Mouse (Mus musculus): ENCODE results near the gene Nmnat2.

Nmnat2 gene

DNA sequence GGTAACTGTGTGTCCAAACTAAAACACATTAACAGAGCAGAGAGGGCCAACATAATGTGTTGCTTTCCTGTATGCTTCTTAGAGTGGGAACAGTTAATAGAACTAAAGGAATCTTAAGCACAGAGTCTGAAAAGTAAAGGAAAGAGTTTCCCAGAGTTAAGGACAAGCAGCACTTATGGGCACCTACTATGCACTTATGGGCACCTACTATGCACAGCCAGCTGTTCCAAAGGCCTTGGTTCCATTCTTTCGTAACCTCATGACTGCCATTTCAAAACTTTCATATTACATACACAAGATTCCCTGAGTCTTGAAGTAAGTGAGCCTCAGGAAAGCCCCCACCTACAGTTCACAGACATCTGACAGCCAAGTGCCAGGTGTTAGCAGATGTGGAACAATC is 64.3 kb downstream of the Nmnat2 start:
- DNase-seq (ENCODE audit: low read depth) = no peak

DNA sequence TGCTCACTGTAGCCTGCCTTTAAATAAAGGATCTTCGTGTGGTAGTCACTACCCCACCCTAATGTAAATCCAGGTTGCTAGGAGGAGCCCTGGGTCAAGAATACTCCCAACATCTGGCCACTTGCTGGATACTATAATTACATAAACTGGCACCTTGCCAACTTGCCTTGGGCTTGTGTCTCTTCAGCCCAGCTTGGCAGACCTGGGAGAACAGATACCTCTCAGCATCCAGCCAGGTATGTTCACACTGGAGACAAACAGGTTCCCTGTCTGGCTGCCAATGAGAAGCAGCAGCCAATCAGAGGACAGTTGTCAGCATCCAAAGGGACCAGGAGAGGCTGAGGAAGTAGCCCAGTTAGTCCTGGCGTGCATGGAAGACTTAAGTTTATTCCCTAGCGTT is 64.8 kb downstream of the Nmnat2 start:
- no peak for DNase-seq (ENCODE audit: low read depth)

DNA sequence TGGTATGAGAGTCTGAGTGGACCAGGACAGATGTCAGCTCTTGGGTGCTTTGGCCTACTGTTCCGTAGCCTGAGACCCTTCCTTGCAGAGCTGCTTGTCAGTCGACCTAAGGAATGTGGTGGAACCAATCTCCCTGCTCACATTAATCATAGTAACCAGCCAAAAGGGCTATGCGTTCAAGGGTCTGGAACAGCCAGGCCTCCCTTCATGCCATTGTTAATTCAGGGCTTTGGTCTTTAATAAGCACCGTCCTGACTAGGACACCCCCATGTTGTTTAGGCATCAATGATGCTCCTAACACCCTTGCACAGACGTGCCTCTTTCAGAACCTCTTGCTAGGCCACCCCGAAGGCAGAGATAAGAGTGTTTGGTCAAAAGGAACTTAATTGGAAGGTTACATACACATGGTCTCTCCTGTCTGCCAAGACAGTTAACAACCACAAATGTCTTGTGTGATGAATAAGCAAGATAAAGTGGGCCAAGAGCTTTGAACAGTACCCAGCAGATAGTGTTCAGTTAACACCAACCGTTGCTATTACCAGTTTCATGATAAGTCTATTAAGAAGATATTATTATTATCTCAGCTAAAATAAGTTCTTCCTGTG is 66.3 kb downstream of the Nmnat2 start:
- no peak for DNase-seq (ENCODE audit: low read depth)

DNA sequence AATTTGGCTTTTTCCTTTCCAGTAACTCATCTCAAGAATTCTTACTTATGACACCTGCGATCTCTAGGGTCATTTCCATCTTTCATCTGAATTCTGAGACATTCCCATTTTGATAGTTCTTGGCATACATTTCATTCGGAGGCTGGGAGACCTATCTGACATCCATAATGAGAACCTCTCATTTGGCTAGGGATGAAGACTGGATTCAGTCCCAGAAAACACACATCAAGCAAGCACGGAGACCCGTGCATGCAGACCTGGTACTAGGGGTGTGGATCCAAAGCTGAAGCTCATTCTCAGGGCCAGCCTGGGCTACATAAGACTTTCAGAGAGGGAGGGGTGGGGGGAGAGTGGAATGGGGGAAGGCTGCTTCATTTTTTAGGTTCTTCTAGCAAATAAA is 68.2 kb downstream of the Nmnat2 start:
- no peak for DNase-seq (ENCODE audit: low read depth)

DNA sequence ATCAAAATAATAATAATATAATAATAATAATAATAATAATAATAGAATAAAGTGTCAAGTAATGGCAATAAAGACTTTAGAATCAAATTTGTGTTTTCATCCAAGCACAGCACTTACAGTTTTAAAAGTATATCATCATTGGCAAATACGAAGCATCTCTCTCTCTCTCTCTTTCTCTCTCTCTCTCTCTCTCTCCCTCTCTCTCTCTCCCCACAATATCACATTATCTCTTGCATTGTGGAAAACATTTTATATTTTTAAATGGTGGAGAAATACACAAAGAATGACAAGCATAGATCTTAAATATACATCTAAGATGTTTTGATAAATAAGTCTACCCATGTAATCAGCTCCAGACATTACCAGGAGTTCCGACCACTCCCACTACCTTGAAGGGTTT is 69.1 kb downstream of the Nmnat2 start:
- no peak for DNase-seq (ENCODE audit: low read depth)

DNA sequence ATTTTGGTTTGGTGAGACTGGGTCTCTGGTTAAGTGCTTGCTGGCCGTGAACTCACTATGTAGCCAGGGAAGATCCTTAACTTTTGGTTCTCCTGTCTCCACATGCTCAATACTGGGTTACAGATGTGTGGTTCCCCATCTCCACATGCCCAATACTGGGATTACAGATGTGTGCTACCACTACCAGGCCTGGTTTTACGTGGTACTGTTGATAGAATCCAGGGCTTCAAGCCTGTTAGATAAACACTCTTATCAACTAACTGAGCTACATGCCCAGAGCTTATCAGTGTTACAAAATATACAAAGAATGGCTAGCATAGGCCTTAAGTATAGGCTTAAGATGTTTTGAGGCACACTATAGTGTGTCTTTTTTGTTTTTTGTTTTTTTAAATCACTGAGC is 69.7 kb downstream of the Nmnat2 start:
- DNase-seq (ENCODE audit: low read depth) = no peak

DNA sequence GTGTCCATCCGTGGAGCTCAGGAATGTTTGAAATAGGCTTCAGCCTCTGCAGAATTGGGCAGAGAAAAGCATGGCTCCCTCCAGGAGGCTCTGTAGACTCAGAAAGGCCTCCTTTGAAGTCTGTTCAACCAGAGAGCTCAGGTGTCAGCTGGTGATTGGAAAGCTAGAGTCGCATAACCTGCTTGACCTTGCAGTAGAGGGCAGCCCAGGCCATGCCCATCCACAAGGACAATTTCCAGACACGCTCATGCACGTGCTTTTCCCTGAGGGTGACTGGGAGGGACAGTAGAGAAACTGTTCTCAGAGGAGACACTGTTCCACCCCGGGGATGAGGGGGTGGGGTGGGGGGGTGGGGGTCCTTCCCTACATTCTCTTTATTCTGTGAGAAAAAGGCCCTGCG is 76.6 kb downstream of the Nmnat2 start:
- no peak for DNase-seq (ENCODE audit: low read depth)

DNA sequence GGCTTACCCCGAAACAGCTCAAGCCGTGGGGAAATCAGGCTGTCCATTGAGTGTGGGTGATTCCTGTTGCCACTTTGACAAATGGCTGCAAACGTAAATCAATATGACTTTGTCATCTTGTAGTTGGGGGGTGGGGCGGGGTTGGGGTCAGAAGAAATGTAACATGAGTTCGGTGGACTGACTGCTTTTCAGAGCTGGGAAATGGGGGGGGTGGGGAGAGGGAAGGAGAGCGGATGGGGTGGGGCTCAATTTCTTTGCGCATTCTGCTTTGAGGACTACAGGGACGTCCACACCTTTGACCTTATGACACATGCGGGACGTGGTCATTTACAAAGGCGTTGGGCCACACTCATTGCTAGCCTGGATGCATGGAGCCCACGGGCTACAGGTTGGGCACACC is 77.2 kb downstream of the Nmnat2 start:
- no peak for DNase-seq (ENCODE audit: low read depth)

DNA sequence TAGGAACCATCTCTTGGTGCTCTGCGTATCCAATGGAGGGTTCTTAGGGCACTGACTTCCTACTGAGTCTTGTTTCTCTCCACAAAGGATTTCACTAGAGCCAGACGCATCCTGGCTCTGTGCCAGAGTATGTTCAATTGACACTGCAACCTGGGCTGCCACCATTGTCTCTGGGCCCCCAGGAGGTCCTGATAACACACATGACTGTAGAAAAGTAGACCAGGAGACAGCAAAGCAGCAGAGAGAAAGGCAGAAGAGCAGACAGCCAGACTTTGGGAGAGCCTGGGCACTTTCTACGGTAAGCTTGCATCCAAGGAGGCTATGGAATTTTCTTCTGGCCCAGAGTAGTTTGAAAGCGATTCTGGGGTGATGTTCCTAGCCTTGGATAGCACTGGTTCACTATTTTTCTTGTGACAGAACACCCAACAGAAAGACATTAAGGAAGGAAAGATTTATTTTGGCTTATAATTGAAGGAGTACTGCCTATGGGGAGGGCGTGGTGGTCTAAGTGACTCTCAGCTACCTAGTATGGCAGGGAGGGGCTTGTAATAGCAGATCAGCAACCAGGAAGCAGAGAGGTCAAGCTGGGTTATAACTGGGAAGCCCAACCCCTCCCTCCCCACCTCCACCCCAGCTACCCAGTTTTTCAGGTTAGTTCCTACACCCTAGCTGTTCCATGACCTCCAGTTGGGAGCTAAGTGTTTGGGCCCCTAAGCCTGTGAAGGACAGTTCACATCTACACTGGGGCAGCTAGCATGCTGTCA is 78.5 kb downstream of the Nmnat2 start:
- DNase-seq (ENCODE audit: low read depth) = no peak

DNA sequence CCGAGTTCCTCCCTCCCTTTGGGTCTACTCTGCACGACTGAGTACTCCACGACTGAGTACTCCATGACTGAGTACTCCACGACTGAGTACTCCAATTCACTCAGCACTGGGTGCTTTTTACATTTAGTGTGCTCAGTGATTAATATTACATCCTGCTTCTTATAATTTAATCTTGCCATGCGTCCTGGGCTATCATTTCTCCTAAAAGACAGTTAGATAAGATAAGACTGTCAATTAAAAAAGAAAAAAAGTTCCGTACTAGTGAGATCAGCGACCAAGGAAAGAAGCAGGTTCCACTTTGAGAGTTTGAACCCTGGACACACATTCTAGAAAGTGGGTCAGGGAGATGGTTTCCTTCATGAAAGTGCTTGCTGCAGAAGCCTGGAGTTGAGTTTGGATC is 79.3 kb downstream of the Nmnat2 start:
- DNase-seq (ENCODE audit: low read depth) = no peak

DNA sequence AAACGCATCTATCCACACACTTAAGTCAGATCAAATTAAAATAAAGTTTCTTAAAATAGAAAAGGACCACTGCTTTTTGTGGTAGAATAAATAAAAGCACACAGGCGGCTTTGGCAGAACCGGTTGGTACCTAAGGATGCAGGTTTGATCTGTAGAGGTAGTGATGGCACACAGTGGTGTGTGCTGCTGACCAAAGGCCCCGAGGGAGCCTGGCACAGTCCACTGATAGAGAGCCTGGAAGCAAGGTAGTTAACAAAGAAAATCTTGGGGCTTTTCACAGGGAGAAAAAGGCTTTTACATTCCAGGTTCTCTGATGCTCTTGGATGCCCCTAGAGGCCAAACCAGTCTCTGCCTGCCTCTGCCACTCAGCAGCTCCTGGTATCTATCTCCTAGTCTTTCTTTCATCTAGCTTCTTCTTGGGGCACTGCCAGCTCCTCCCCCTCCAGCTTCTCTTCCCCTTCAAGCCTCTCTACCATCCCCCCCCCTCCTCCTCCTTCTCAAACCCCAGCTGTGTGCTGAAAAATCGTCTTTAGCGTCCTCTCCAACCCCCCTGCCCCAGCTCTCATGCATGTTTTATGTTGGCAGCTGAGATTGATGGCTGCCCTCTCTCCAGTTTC is 80.6 kb downstream of the Nmnat2 start:
- peak; percentile 23 for DNase-seq (ENCODE audit: low read depth)

DNA sequence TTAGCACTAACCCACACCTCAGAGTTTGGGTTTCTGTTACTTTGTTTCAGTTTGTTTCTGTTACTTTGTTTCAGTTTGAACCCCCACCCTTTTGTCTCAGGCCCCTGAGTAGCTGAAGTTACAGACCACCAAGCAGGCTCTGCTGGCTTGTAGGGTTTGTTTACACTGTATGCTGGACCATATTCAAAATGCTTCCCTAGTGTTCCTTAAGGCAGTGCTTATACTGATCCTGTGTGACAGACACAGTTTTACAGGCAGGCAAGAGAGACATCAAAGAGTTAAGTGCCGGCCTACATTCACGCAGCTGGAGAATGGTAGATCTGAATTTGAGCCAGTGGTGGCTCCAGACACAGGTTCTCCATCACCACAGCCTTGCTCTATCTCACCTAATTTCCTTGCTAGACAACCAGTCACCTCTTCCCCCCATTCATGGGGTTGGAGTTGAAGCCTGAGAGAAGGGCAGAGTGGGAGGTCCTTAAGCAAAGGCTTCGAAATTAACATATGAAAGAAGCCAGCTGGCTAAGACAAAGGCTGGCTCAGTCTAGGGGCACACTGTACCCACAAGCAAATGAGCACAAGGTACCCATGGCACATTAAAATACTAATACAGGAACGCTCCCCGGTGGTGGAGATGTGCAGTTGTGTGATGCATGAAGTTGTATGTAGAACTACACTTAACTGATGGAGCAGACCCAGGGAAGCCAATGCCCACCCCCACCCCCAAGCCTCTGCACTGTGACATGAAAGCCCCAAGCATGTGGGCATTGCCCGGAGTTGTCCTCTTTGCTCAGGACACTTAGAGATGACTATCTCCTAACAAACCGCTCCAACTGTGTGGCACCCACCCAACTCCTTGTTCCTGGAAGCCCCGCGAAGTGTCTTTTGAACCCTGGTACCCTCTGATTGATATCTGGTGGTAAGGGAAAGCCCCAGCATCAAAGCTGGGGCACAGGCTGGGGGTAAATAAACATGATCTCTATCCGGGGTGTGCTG is 82.9 kb downstream of the Nmnat2 start:
- no peak for DNase-seq (ENCODE audit: low read depth)

DNA sequence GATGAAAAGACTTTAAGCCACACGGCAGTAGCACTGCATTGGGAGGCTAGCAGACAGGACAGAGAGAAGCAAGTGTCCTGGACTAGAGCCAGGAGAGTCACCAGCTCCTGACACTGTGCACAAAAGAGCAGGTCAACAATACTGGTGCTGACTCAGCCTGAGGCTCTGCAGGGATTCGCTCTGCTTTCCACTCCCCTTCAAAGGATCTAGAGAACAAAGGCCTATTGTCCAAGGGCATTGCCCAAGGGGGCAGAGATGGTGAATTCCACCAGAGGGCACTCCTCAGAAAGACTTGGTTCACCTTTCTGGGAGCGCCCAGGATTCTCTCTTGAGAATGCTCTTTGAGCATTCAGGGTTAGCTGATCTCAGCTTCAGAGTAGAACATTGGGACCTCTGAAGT is 85.3 kb downstream of the Nmnat2 start:
- DNase-seq (ENCODE audit: low read depth) = no peak

DNA sequence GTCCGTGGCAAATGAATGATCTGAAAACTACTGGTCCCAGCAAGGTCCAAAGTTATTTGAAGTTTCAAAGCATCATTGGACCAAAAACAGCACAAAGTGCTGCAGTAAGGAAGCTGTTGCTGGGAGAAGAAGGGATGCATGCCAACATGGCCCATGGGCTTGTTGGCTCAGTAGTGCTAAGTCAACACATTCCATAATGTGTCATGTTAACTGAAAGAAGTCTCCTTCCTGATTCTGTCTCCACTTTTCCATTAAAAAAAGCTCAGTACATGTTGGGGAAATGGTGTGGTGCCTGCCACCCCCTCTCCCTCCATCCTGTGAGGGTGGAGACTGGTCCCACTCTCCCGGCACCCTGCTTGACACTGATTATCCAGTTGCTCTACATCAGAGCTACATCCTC is 86.3 kb downstream of the Nmnat2 start:
- DNase-seq (ENCODE audit: low read depth) = no peak

DNA sequence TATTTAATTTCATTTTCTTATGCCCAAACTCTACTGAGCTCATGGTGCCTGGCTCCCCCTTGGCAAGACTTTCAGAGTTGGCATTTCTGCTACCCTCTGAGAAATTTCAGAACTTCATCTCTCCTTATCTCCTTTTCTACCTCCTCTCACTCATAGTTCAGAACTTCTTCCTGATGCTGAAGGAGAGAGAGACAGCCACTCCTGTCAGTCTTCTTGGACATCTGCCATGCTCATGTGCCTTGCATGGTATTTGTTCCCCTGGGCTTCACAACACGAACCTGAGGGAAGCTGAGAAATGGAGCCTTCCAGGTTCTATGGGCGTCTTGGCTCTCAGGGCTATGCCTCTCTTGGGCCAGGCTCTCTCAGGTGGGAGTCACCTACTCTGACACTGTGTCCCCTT is 87.5 kb downstream of the Nmnat2 start:
- DNase-seq (ENCODE audit: low read depth) = no peak

DNA sequence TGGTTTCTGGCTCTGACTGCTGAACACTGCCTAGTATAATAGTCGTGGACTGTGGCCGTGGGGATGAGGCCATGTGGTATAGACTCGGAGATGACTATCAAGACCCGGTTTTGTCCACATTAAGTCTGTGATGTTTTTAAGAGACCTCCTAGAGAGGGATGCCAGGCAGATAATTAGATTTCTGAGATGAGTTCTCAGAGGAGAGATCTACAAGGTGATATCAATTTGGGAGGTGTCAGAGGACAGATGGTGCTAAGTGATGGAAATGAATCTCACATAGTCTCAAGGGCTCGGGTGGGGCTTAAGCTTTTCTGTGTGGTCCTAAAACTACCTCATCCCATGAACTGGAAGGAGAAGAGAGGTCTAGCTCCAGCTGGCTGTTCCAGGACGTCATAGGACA is 88.5 kb downstream of the Nmnat2 start:
- DNase-seq (ENCODE audit: low read depth) = no peak

DNA sequence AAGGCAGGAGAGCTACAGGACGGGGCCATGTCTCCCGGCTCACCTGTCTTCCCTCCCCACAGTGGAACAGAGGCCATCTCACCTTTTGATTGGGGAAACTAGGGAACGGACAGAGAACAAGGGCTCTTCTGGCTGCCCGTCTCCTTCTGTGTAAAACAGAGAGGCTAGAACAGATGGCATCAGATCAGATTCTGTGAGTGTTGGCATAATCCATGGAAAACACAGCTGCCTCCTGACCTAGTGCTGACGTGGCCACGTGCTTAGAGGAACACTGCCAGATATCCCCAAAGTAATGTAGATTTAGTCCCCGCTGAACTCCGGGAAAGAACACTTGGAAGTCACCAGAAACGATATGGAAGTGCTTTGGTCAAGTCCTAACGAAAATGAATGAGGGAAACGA is 90.6 kb downstream of the Nmnat2 start:
- DNase-seq (ENCODE audit: low read depth) = no peak

DNA sequence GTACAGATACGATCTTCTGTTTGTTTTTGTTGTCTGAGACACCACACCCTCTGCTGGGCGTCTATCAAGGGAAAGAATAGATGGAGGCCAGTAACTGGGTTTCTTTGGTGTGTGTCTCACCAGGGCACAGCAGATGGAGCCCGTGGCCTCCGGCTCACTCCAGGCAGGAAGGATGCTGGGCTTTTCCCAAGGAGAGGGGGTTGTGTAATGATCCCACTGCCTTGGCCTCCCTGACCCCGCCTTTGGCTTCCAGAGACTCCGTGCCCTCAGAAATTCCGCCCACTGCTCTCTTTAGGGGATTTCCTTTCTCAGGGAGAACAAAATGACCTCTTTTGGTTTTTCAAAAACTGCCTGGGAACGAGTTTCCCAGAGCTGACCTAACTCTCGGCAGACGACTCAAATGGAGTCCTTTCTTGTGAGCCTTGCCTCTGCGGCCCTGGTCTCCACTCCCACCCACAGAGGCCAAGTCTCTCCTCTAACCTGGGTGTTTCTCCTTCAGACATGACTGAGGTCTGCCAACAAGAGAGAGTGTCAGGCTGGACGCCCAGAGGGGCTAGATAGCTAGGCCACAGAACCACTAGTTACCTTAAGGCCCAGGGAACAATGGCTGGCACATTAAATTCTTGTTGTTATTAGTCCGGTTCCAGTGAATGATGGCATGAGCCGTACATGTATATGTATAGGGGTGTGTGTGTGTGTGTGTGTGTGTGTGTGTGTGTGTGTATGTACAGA is 93.5 kb downstream of the Nmnat2 start:
- DNase-seq (ENCODE audit: low read depth) = no peak

DNA sequence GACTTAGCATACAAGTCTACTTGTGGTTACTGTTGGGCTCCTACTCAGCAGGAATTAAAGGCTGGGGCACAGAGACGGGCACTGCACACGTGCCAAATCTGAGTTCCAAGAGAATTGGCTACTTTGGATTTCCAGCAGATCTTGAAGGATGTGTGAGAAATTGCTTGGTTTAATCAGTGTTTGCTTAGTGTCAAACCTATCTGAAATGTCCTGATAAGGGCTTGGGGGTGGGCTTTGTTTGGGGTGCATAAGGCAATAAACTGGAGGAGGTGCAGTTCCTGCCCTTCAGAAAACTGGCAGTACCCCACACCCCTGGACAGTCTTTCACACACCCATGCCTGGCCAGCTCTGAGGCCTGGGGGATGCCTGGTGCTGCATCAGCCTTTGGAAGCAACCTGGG is 94.7 kb downstream of the Nmnat2 start:
- DNase-seq (ENCODE audit: low read depth) = no peak

DNA sequence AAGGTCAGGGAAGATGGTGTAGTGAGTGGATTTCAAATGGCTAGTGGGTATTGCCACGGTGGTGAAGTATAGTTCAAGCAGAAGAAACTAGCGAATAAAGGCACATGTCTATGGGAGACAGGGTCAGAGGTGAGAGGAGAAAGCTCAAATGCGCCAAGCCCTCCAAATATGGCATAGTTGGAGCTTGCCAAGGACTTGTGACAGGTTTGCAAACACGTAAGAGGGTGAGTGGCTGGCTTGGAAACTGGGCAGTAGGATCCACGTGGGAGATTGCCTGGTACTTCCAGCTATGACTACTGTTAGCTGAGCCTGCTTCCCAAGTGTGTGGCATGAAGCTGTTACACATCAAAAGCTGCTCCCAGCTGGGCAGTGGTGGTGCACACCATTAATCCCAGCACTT is 96.7 kb downstream of the Nmnat2 start:
- no peak for DNase-seq (ENCODE audit: low read depth)

DNA sequence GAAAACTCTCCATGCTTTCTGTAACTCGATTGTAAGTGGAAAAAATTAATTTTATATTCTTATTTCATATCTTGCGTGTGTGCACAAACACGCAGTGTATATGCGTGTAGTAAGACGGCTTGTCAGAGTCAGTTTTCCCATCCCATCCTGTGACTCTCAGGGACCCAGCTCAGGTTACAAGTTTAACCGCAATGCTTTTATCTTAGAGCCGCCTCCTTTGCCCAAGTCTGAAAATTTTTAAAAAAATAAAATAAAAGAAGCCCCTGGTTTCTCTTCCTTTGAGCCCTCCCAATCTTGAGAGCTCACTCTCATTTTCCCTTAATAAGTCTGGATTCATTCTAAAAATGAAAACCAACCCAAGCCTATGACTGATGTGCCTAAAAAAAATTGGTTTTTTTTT is 98.8 kb downstream of the Nmnat2 start:
- no peak for DNase-seq (ENCODE audit: low read depth)

All from naive thymus-derived CD4-positive, alpha-beta T cell, adult 2 months (primary cell).